Mouse (Mus musculus) cerebellum, adult 2 months (tissue): ENCODE measurements around the gene Eefsec. TPM values are rescaled to one million over a fixed set of nuclear protein-coding genes. Genes with fewer than 3 reads are reported as not detected.

ENCODE experiments used
- DNase-seq, 2 experiments: peaks; one replicate each; pipeline ENCODE4 v3.0.0; 2021
- H3K27ac ChIP-seq: fragments of 200-500 bp; 2 replicates; pipeline ENCODE4 v1.5.1; 2012; ENCODE audit warnings: low read length, control low read depth, inconsistent platforms; ENCODE audit not compliant: insufficient read depth
- H3K27me3 ChIP-seq: fragments of 200-500 bp; 2 replicates; pipeline ENCODE4 v1.6.1; 2012; ENCODE audit warnings: inconsistent platforms, mild to moderate bottlenecking, low read length, moderate library complexity; ENCODE audit not compliant: control insufficient read depth, insufficient read depth
- H3K4me1 ChIP-seq: fragments of 200-500 bp; 2 replicates; pipeline ENCODE4 v1.6.1; 2011; ENCODE audit warnings: low read length; ENCODE audit not compliant: control insufficient read depth, insufficient read depth
- H3K4me3 ChIP-seq: fragments of 200-500 bp; replicated peaks from 2 replicates; pipeline ENCODE3; 2011; ENCODE audit warnings: mild to moderate bottlenecking, low read depth, low read length, control low read depth; ENCODE audit not compliant: insufficient read depth
- CTCF ChIP-seq: fragments of 200-500 bp; IDR thresholded peaks from 2 replicates; pipeline ENCODE4 v1.5.1; 2011; ENCODE audit warnings: low read depth, mild to moderate bottlenecking, control low read depth, low read length, moderate library complexity, borderline replicate concordance; ENCODE audit not compliant: insufficient read depth
- POLR2A ChIP-seq: fragments of 200-500 bp; IDR thresholded peaks from 2 replicates; pipeline ENCODE4 v1.6.1; 2011; ENCODE audit warnings: low read length, control low read depth, borderline replicate concordance; ENCODE audit not compliant: insufficient read depth
- WGBS: fragments of 180-500 bp; shearing (Covaris S2); methylation state at CpG from one replicate; pipeline ENCODE4 v1.1.7; 2018; 5-methylcytosine and 5-hydroxymethylcytosine counted together
- polyA plus RNA-seq: library from polyadenylated mRNA; depleted of rRNA; stranded (reverse); fragments of >200 nt; gene quantifications from 2 replicates; pipeline ENCODE4 v1.2.3, GENCODE M21; 2012

The Eefsec gene
- polyA plus RNA-seq, 1 experiment = 17.0 TPM

- TF ChIP-seq POLR2A = no peak
- no peak for TF ChIP-seq CTCF
- Histone ChIP-seq H3K4me1 (no peaks in the 10 kb centered on the region; the same call in 1 of the 2 replicates), H3K27ac (no peak overlapping the region), H3K4me3 (no peak overlapping the region), H3K27me3 (no peaks in the 10 kb centered on the region)
- no peak for DNase-seq
- WGBS = 70% methylated on average over 3 of the region's 3 CpGs
These were observed 66.6 kb downstream of the Eefsec start for GRCm38 (mm10) chr6:88379756-88380155.

GRCm38 (mm10) chr6:88378829-88379228 is 67.5 kb downstream of the Eefsec start:
- Histone ChIP-seq H3K27ac (no peak overlapping the region), H3K27me3 (no peaks in the 10 kb centered on the region), H3K4me3 (no peak overlapping the region), H3K4me1 (no peaks in the 10 kb centered on the region; the same call in 1 of the 2 replicates)
- no peak for TF ChIP-seq CTCF
- no peak for TF ChIP-seq POLR2A
- 89% methylated on average over 1 of the region's 1 CpGs for WGBS
- DNase-seq = no peak

- no peak for DNase-seq
- no peaks in the 10 kb centered on the region for H3K27me3 ChIP-seq
- H3K27ac ChIP-seq = no peak overlapping the region
- no peaks in the 10 kb centered on the region for H3K4me1 ChIP-seq
- TF ChIP-seq CTCF (no peak), POLR2A (no peak)
- WGBS = 69% methylated on average over 7 of the region's 7 CpGs
- H3K4me3 ChIP-seq = no peak overlapping the region
These were observed 72.1 kb downstream of the Eefsec start for GRCm38 (mm10) chr6:88374247-88374646.

- no peak for DNase-seq
- WGBS = 52% methylated on average over 8 of the region's 8 CpGs
- Histone ChIP-seq H3K4me3 (no peak overlapping the region), H3K4me1 (no peaks in the 10 kb centered on the region), H3K27me3 (no peaks in the 10 kb centered on the region), H3K27ac (no peak overlapping the region)
- TF ChIP-seq POLR2A = no peak
- TF ChIP-seq CTCF = no peak
These were observed 76.3 kb downstream of the Eefsec start for GRCm38 (mm10) chr6:88369851-88370635.

- WGBS = 90% methylated on average over 1 of the region's 1 CpGs
- TF ChIP-seq POLR2A (no peak), CTCF (no peak)
- no peak for DNase-seq
- Histone ChIP-seq H3K27me3 (no peaks in the 10 kb centered on the region), H3K27ac (no peak overlapping the region), H3K4me1 (no peaks in the 10 kb centered on the region), H3K4me3 (no peak overlapping the region)
These were observed 82.8 kb downstream of the Eefsec start for GRCm38 (mm10) chr6:88363475-88364012.

GRCm38 (mm10) chr6:88361096-88361495 is 85.2 kb downstream of the Eefsec start:
- Histone ChIP-seq H3K27ac (no peak overlapping the region), H3K27me3 (no peaks in the 10 kb centered on the region), H3K4me3 (no peak overlapping the region), H3K4me1 (no peaks in the 10 kb centered on the region)
- 50% methylated on average over 1 of the region's 1 CpGs for WGBS
- TF ChIP-seq POLR2A = no peak
- DNase-seq = no peak

- TF ChIP-seq POLR2A (no peak), CTCF (no peak)
- no peak for DNase-seq
- H3K4me1 ChIP-seq = no peaks in the 10 kb centered on the region
These were observed 88.1 kb downstream of the Eefsec start for GRCm38 (mm10) chr6:88358210-88358609.

GRCm38 (mm10) chr6:88355866-88356265 is 90.5 kb downstream of the Eefsec start:
- WGBS = 85% methylated on average over 3 of the region's 3 CpGs
- no peak for DNase-seq
- TF ChIP-seq POLR2A (no peak), CTCF (no peak)

More at GRCm38 (mm10) chr6:88358210-88358609, 88.1 kb downstream of the Eefsec start:
- H3K27ac ChIP-seq = no peak overlapping the region
- no peaks in the 10 kb centered on the region for H3K27me3 ChIP-seq
- H3K4me3 ChIP-seq = no peak overlapping the region

GRCm38 (mm10) chr6:88352541-88352940 is 93.8 kb downstream of the Eefsec start:
- WGBS = 22% methylated on average over 4 of the region's 4 CpGs
- Histone ChIP-seq H3K4me3 (no peak overlapping the region), H3K27me3 (no peaks in the 10 kb centered on the region), H3K4me1 (peaks cover 4% of the 10 kb centered on the region; the same call in 1 of the 2 replicates), H3K27ac (no peak overlapping the region)
- TF ChIP-seq CTCF = no peak
- no peak for TF ChIP-seq POLR2A
- DNase-seq = peak in 1 of 2 experiments; percentile 22

More at GRCm38 (mm10) chr6:88355866-88356265, 90.5 kb downstream of the Eefsec start:
- Histone ChIP-seq H3K4me3 (no peak overlapping the region), H3K4me1 (no peaks in the 10 kb centered on the region; the same call in 1 of the 2 replicates), H3K27me3 (no peaks in the 10 kb centered on the region), H3K27ac (no peak overlapping the region)
